Mouse (Mus musculus): Measurements from ENCODE around the gene Farp1. TPM values are rescaled to one million over a fixed set of nuclear protein-coding genes. Genes with fewer than 3 reads are reported as not detected.
A peak's percentile ranks its signal among the peaks of the same experiment; 100 is the strongest.

Farp1 gene
- polyA plus RNA-seq, 1 experiment from 2014 or later: 42.8 TPM

- peaks cover 23% of the 10 kb centered on the region for H3K4me1 ChIP-seq (ENCODE audit: control insufficient read depth, insufficient read depth, low read length)
- H3K36me3 ChIP-seq (ENCODE audit: control insufficient read depth, insufficient read depth, low read length): peaks cover 4% of the 10 kb centered on the region; the same call in 1 of the 2 replicates
- H3K4me3 ChIP-seq (replicated peaks; ENCODE audit: low read depth, low read length): no peak overlapping the region
- no peak for DNase-seq
- no peak overlapping the region for H3K9ac ChIP-seq (replicated peaks; ENCODE audit: low read length)
- no peaks in the 10 kb centered on the region for H3K27me3 ChIP-seq (ENCODE audit: control insufficient read depth, insufficient read depth, low read length)
- H3K4me2 ChIP-seq (ENCODE audit: low read length): no peak overlapping the region
- H3K27ac ChIP-seq (replicated peaks; ENCODE audit: low read depth, low read length): peak overlapping the region; percentile 71
- no peak for ATAC-seq (ENCODE audit: low FRiP score, low TSS enrichment)
- WGBS: 67% methylated on average over 4 of the region's 4 CpGs
- H3K9me3 ChIP-seq (ENCODE audit: control insufficient read depth, low read length): no peaks in the 10 kb centered on the region
These were observed 26.7 kb downstream of the Farp1 start for GRCm38 (mm10) chr14:121061686-121062085.

GRCm38 (mm10) chr14:121062238-121063082, 27.5 kb downstream of the Farp1 start:
- ATAC-seq (ENCODE audit: low FRiP score, low TSS enrichment) (peak; percentile 85), DNase-seq (peak; percentile 72)
- WGBS: 14% methylated on average over 14 of the region's 14 CpGs
- Histone ChIP-seq H3K27ac (replicated peaks; ENCODE audit: low read depth, low read length) (peak overlapping the region; percentile 71), H3K4me2 (ENCODE audit: low read length) (no peak overlapping the region), H3K9me3 (ENCODE audit: control insufficient read depth, low read length) (no peaks in the 10 kb centered on the region), H3K36me3 (ENCODE audit: control insufficient read depth, insufficient read depth, low read length) (peaks cover 4% of the 10 kb centered on the region; the same call in 1 of the 2 replicates), H3K4me3 (replicated peaks; ENCODE audit: low read depth, low read length) (no peak overlapping the region), H3K9ac (replicated peaks; ENCODE audit: low read length) (peak overlapping the region; percentile 12; the same call in 1 of the 2 replicates), H3K4me1 (ENCODE audit: control insufficient read depth, insufficient read depth, low read length) (peaks cover 23% of the 10 kb centered on the region), H3K27me3 (ENCODE audit: control insufficient read depth, insufficient read depth, low read length) (no peaks in the 10 kb centered on the region)

- H3K27ac ChIP-seq (replicated peaks; ENCODE audit: low read depth, low read length): no peak overlapping the region
- DNase-seq (no peak), ATAC-seq (ENCODE audit: low FRiP score, low TSS enrichment) (no peak)
- no peaks in the 10 kb centered on the region for H3K36me3 ChIP-seq (ENCODE audit: control insufficient read depth, insufficient read depth, low read length)
- no peaks in the 10 kb centered on the region for H3K9me3 ChIP-seq (ENCODE audit: control insufficient read depth, low read length)
- no peak overlapping the region for H3K4me3 ChIP-seq (replicated peaks; ENCODE audit: low read depth, low read length)
- H3K4me1 ChIP-seq (ENCODE audit: control insufficient read depth, insufficient read depth, low read length): peaks cover 17% of the 10 kb centered on the region
- WGBS: 50% methylated on average over 1 of the region's 1 CpGs
- H3K9ac ChIP-seq (replicated peaks; ENCODE audit: low read length): no peak overlapping the region
- H3K4me2 ChIP-seq (ENCODE audit: low read length): no peak overlapping the region
- H3K27me3 ChIP-seq (ENCODE audit: control insufficient read depth, insufficient read depth, low read length): no peaks in the 10 kb centered on the region
These were observed 29.7 kb downstream of the Farp1 start for GRCm38 (mm10) chr14:121064726-121065125.

GRCm38 (mm10) chr14:121073093-121073866, 38.3 kb downstream of the Farp1 start:
- Histone ChIP-seq H3K4me3 (replicated peaks; ENCODE audit: low read depth, low read length) (no peak overlapping the region), H3K9ac (replicated peaks; ENCODE audit: low read length) (no peak overlapping the region), H3K4me2 (ENCODE audit: low read length) (no peak overlapping the region), H3K27me3 (ENCODE audit: control insufficient read depth, insufficient read depth, low read length) (no peaks in the 10 kb centered on the region), H3K4me1 (ENCODE audit: control insufficient read depth, insufficient read depth, low read length) (no peaks in the 10 kb centered on the region), H3K9me3 (ENCODE audit: control insufficient read depth, low read length) (no peaks in the 10 kb centered on the region), H3K27ac (replicated peaks; ENCODE audit: low read depth, low read length) (no peak overlapping the region), H3K36me3 (ENCODE audit: control insufficient read depth, insufficient read depth, low read length) (0 out of 2 replicates have a peak, but pooled peaks cover 4% of the 10 kb centered on the region)
- DNase-seq (no peak), ATAC-seq (ENCODE audit: low FRiP score, low TSS enrichment) (peak; percentile 34; the same call in 1 of the 2 replicates)
- 99% methylated on average over 5 of the region's 5 CpGs for WGBS

- 90% methylated on average over 2 of the region's 2 CpGs for WGBS
- H3K4me1 ChIP-seq (ENCODE audit: control insufficient read depth, insufficient read depth, low read length): no peaks in the 10 kb centered on the region
- no peaks in the 10 kb centered on the region for H3K27me3 ChIP-seq (ENCODE audit: control insufficient read depth, insufficient read depth, low read length)
- no peak overlapping the region for H3K4me3 ChIP-seq (replicated peaks; ENCODE audit: low read depth, low read length)
- no peak overlapping the region for H3K9ac ChIP-seq (replicated peaks; ENCODE audit: low read length)
- no peak overlapping the region for H3K27ac ChIP-seq (replicated peaks; ENCODE audit: low read depth, low read length)
- no peak for DNase-seq
- no peak overlapping the region for H3K4me2 ChIP-seq (ENCODE audit: low read length)
- no peak for ATAC-seq (ENCODE audit: low FRiP score, low TSS enrichment)
- H3K9me3 ChIP-seq (ENCODE audit: control insufficient read depth, low read length): no peaks in the 10 kb centered on the region
- peaks cover 7% of the 10 kb centered on the region; the same call in 1 of the 2 replicates for H3K36me3 ChIP-seq (ENCODE audit: control insufficient read depth, insufficient read depth, low read length)
These were observed 39.3 kb downstream of the Farp1 start for GRCm38 (mm10) chr14:121074197-121074734.

- H3K9me3 ChIP-seq (ENCODE audit: control insufficient read depth, low read length): no peaks in the 10 kb centered on the region
- H3K9ac ChIP-seq (replicated peaks; ENCODE audit: low read length): no peak overlapping the region
- no peak overlapping the region for H3K27ac ChIP-seq (replicated peaks; ENCODE audit: low read depth, low read length)
- H3K4me1 ChIP-seq (ENCODE audit: control insufficient read depth, insufficient read depth, low read length): no peaks in the 10 kb centered on the region
- ATAC-seq (ENCODE audit: low FRiP score, low TSS enrichment): no peak
- no peak for DNase-seq
- no peaks in the 10 kb centered on the region for H3K27me3 ChIP-seq (ENCODE audit: control insufficient read depth, insufficient read depth, low read length)
- H3K36me3 ChIP-seq (ENCODE audit: control insufficient read depth, insufficient read depth, low read length): peaks cover 10% of the 10 kb centered on the region; the same call in 1 of the 2 replicates
- 84% methylated on average over 5 of the region's 5 CpGs for WGBS
- H3K4me3 ChIP-seq (replicated peaks; ENCODE audit: low read depth, low read length): no peak overlapping the region
- H3K4me2 ChIP-seq (ENCODE audit: low read length): no peak overlapping the region
These were observed 45.7 kb downstream of the Farp1 start for GRCm38 (mm10) chr14:121080739-121081138.

- no peak for ATAC-seq (ENCODE audit: low FRiP score, low TSS enrichment)
- Histone ChIP-seq H3K27ac (replicated peaks; ENCODE audit: low read depth, low read length) (peak overlapping the region; percentile 70), H3K36me3 (ENCODE audit: control insufficient read depth, insufficient read depth, low read length) (peaks cover 10% of the 10 kb centered on the region; the same call in 1 of the 2 replicates), H3K9ac (replicated peaks; ENCODE audit: low read length) (no peak overlapping the region; the same call in 1 of the 2 replicates), H3K4me1 (ENCODE audit: control insufficient read depth, insufficient read depth, low read length) (no peaks in the 10 kb centered on the region), H3K4me3 (replicated peaks; ENCODE audit: low read depth, low read length) (no peak overlapping the region), H3K4me2 (ENCODE audit: low read length) (no peak overlapping the region), H3K27me3 (ENCODE audit: control insufficient read depth, insufficient read depth, low read length) (no peaks in the 10 kb centered on the region), H3K9me3 (ENCODE audit: control insufficient read depth, low read length) (no peaks in the 10 kb centered on the region)
- DNase-seq: peak; percentile 24
- WGBS: 64% methylated on average over 7 of the region's 7 CpGs
These were observed 47.3 kb downstream of the Farp1 start for GRCm38 (mm10) chr14:121082341-121082740.

GRCm38 (mm10) chr14:121082793-121083192, 47.8 kb downstream of the Farp1 start:
- 69% methylated on average over 2 of the region's 2 CpGs for WGBS
- no peak overlapping the region for H3K4me2 ChIP-seq (ENCODE audit: low read length)
- peaks cover 10% of the 10 kb centered on the region; the same call in 1 of the 2 replicates for H3K36me3 ChIP-seq (ENCODE audit: control insufficient read depth, insufficient read depth, low read length)
- no peak overlapping the region; the same call in 1 of the 2 replicates for H3K9ac ChIP-seq (replicated peaks; ENCODE audit: low read length)
- peak overlapping the region; percentile 70 for H3K27ac ChIP-seq (replicated peaks; ENCODE audit: low read depth, low read length)
- no peaks in the 10 kb centered on the region for H3K27me3 ChIP-seq (ENCODE audit: control insufficient read depth, insufficient read depth, low read length)
- no peaks in the 10 kb centered on the region for H3K4me1 ChIP-seq (ENCODE audit: control insufficient read depth, insufficient read depth, low read length)
- no peak overlapping the region for H3K4me3 ChIP-seq (replicated peaks; ENCODE audit: low read depth, low read length)
- ATAC-seq (ENCODE audit: low FRiP score, low TSS enrichment): no peak
- no peaks in the 10 kb centered on the region for H3K9me3 ChIP-seq (ENCODE audit: control insufficient read depth, low read length)
- DNase-seq: peak; percentile 48
